Mouse (Mus musculus) hindbrain, embryonic 16.5 days (tissue): ENCODE measurements around the gene Dlgap1. TPM values are rescaled to one million over a fixed set of nuclear protein-coding genes. Genes with fewer than 3 reads are reported as not detected.

Source experiments
- ATAC-seq: fragments of 200-750 bp; cut with Nextera tagmentation; 2 replicates; pipeline ENCODE4 v1.8.0; 2017; ENCODE audit warnings: moderate TSS enrichment, moderate library complexity
- H3K27ac ChIP-seq: fragments of 300-500 bp; sonication (generic); 2 replicates; pipeline ENCODE4 v1.5.1; 2014; ENCODE audit warnings: low read depth, mild to moderate bottlenecking, control low read depth, low read length, moderate library complexity
- H3K27me3 ChIP-seq: fragments of 300-500 bp; sonication (generic); replicated peaks from 2 replicates; pipeline ENCODE4 v1.6.1; 2014; ENCODE audit warnings: low read length; ENCODE audit not compliant: control insufficient read depth, insufficient read depth
- H3K36me3 ChIP-seq: fragments of 300-500 bp; sonication (generic); 2 replicates; pipeline ENCODE4 v1.6.1; 2014; ENCODE audit warnings: mild to moderate bottlenecking, low read length, moderate library complexity, mixed read lengths; ENCODE audit not compliant: control insufficient read depth, insufficient read depth
- H3K4me1 ChIP-seq: fragments of 300-500 bp; sonication (generic); 2 replicates; pipeline ENCODE4 v1.6.1; 2014; ENCODE audit warnings: low read depth, low read length; ENCODE audit not compliant: control insufficient read depth, insufficient read depth
- H3K4me2 ChIP-seq: fragments of 300-500 bp; sonication (generic); 2 replicates; pipeline ENCODE4 v1.6.1; 2014; ENCODE audit warnings: mild to moderate bottlenecking, low read length, control low read depth, moderate library complexity
- H3K4me3 ChIP-seq: fragments of 300-500 bp; sonication (generic); 2 replicates; pipeline ENCODE4 v1.5.1; 2014; ENCODE audit warnings: mild to moderate bottlenecking, low read length, control low read depth, moderate library complexity
- H3K9ac ChIP-seq: fragments of 300-500 bp; sonication (generic); 2 replicates; pipeline ENCODE4 v1.6.1; 2014; ENCODE audit warnings: low read depth, mild to moderate bottlenecking, control low read depth, low read length, moderate library complexity
- H3K9me3 ChIP-seq: fragments of 300-500 bp; sonication (generic); 2 replicates; pipeline ENCODE4 v1.6.1; 2014; ENCODE audit warnings: mild to moderate bottlenecking, low read length, moderate library complexity; ENCODE audit not compliant: control insufficient read depth
- WGBS: fragments of 180-500 bp; shearing (Covaris S2); extraction: QIAGEN DNeasy Blood & Tissue Kit; methylation state at CpG from one replicate; pipeline ENCODE4 v1.1.7; 2014; 5-methylcytosine and 5-hydroxymethylcytosine counted together
- polyA plus RNA-seq: library from polyadenylated mRNA; unstranded; fragments of >200 nt; fragmentation: Nextera tagmentation; extraction: Ambion mirVana; gene quantifications from 2 replicates; pipeline ENCODE4 v1.2.1, GENCODE M21; 2015

The Dlgap1 gene
- polyA plus RNA-seq, 1 experiment from 2014 or later, result 39.5 TPM

DNA sequence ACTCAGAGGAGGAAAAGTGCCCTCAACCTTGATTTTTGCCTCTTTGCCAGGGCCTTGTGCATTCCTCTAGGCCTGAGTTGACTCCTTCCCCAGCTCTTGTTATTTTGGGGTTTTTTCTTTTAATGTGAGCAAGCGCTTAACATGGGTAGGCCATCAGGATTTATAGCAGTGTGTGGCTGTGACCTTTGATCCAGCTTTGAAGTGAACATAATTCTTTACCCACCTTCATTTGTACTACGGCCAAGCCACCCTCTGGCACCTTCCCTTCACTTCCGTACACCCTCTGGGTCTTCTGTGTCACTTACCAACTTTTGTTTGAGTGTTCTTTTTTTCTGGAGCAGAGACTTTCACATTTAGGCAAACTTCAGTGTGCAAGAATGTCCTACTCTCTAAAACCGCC lies 874.4 kb downstream of the Dlgap1 start:
- no peak overlapping the region for H3K4me2 ChIP-seq
- no peak overlapping the region for H3K4me3 ChIP-seq
- no peaks in the 10 kb centered on the region for H3K27me3 ChIP-seq
- H3K36me3 ChIP-seq, result no peaks in the 10 kb centered on the region
- ATAC-seq, result no peak
- no peak overlapping the region for H3K27ac ChIP-seq
- no peaks in the 10 kb centered on the region for H3K4me1 ChIP-seq
- no peaks in the 10 kb centered on the region for H3K9me3 ChIP-seq
- H3K9ac ChIP-seq, result no peak overlapping the region
- WGBS, result 85% methylated on average over 4 of the region's 4 CpGs

DNA sequence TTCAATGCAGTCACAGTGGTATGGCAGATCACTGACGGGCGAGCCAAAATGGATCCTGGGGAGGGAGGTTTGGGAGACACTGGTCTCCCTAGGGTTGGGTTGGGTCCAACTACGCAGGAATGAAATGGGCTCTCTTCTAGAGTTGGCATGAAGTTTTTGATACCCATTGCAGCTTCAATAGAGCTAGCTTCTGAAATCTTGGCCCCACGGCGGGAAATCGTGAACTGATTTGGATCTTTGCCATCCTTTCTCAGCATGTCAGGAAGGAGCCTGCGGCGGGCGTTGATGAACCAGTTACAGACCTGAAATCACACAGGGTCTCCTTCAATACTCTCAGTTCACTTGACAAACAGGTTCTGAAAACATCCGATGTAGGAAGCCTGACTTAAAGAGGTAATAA lies 876.1 kb downstream of the Dlgap1 start:
- H3K9ac ChIP-seq, result no peak overlapping the region
- H3K4me1 ChIP-seq, result peaks cover 8% of the 10 kb centered on the region; the same call in 1 of the 2 replicates
- ATAC-seq, result peak; percentile 35; the same call in 1 of the 2 replicates
- no peak overlapping the region for H3K27ac ChIP-seq
- H3K4me3 ChIP-seq, result no peak overlapping the region
- no peaks in the 10 kb centered on the region for H3K9me3 ChIP-seq
- 43% methylated on average over 10 of the region's 10 CpGs for WGBS
- H3K4me2 ChIP-seq, result no peak overlapping the region
- H3K27me3 ChIP-seq, result no peaks in the 10 kb centered on the region
- no peaks in the 10 kb centered on the region for H3K36me3 ChIP-seq

DNA sequence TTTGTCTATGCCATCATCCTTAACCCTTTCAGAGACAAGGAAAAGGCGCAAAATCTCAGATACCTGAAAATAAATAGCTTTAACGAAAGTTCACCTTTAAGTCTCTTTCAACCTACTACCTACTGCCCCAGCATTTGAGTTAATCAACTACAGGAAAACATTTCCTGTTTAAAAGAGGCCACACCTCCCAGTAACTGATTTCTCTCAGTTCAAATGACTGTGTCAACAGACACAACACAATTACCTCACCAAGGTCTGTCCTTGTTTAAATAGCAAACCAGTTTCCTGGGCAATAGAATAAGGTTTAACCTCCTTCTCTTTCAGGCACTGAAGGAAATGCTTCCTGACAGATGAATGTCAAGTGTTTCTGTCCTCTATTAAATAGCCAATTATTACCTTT lies 876.7 kb downstream of the Dlgap1 start:
- Histone ChIP-seq H3K9ac (no peak overlapping the region), H3K27me3 (no peaks in the 10 kb centered on the region), H3K36me3 (no peaks in the 10 kb centered on the region), H3K4me3 (no peak overlapping the region), H3K9me3 (no peaks in the 10 kb centered on the region), H3K27ac (no peak overlapping the region), H3K4me1 (peaks cover 14% of the 10 kb centered on the region), H3K4me2 (no peak overlapping the region)
- WGBS, result 92% methylated on average over 2 of the region's 2 CpGs
- ATAC-seq, result no peak

DNA sequence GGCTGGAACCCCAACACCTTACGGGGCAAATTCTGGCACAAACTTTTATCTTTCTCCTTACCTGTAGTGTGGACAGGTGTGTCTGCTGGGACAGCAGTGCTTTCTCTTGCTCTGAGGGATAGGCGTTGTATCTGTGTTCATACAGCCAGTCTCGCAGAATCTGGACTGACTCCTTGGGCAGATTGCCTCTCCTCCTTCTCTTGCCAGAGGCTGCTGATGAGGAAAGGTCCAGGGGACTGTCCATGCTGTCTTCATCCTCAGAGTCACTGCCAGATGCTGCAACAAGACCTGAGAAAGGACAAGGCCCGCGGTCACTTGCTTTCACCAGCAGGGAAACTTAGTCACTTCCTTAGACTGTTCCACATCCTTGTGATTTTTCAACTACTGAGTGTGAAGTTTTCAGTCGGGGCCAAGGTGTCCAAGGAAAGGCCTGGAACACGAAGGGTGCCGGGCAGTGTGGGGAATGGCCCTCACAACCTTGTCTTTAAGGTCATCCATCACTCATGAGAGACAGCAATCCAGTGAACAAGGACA lies 877.3 kb downstream of the Dlgap1 start:
- Histone ChIP-seq H3K36me3 (no peaks in the 10 kb centered on the region), H3K27me3 (no peaks in the 10 kb centered on the region), H3K9me3 (no peaks in the 10 kb centered on the region), H3K4me3 (no peak overlapping the region), H3K4me1 (peaks cover 20% of the 10 kb centered on the region), H3K27ac (no peak overlapping the region), H3K4me2 (no peak overlapping the region), H3K9ac (no peak overlapping the region)
- 75% methylated on average over 8 of the region's 8 CpGs for WGBS
- no peak for ATAC-seq

DNA sequence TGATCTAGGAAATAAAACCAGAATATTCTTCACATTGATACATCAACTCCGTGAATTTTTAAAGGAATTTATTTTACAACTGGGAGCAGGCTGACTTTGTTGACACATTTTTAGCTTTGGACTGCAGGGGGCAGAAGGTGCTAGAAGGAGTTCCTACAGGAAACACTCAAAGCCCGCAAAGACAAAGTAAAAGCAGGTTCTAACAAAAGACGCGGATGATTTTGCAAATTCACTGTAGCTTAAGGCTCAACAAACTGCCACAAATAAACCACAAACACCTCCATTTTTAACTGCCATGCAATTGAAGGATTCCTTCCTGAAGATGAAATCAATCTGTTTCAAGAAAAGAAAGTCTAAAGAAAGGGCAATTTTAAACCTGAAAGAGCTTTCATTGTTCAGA lies 878.2 kb downstream of the Dlgap1 start:
- Histone ChIP-seq H3K4me3 (no peak overlapping the region), H3K9me3 (no peaks in the 10 kb centered on the region), H3K27ac (no peak overlapping the region), H3K4me1 (peaks cover 28% of the 10 kb centered on the region), H3K27me3 (no peaks in the 10 kb centered on the region), H3K9ac (no peak overlapping the region), H3K4me2 (peak overlapping the region; percentile 18), H3K36me3 (no peaks in the 10 kb centered on the region)
- WGBS, result 3% methylated on average over 4 of the region's 4 CpGs
- no peak for ATAC-seq

DNA sequence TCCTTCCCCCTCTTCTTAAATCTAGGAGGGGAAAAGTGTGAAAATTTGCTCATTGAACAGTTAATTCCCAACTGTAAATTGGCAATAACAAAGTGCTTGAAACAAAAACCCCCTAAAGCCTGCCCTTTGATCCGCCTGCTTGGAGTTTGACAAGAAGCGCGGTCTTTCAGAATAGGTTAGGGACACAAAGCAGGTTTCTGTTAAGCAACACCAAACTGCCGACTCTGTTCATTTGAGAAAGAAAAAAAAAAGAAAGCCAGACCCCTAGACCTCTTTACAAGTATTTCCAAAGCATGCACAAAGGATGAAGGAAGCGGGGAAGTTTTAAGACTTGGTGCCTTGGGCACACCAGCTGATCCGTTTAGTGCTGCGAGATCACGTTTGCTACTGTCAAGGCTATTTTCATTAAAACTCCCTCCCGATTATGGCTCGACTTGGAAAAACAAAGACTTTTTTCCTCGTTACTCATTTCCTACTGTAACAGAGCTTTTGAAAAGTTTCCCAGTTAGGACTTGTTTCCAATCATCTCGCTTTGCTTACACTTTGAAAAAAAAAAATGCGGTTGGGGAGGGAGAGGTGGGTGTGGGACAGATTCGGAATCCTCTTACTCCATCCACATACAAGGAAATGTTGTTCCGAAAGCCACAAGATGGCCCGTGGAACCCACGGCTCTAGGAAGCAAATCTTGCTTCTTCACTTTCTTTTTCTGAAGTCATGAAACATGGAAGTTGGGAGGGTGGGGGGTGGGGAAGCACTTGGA lies 879.1 kb downstream of the Dlgap1 start:
- Histone ChIP-seq H3K4me1 (peaks cover 35% of the 10 kb centered on the region), H3K4me2 (peak overlapping the region; percentile 97), H3K27ac (peak overlapping the region; percentile 70), H3K27me3 (no peaks in the 10 kb centered on the region), H3K9me3 (no peaks in the 10 kb centered on the region), H3K4me3 (peak overlapping the region; percentile 68), H3K36me3 (no peaks in the 10 kb centered on the region), H3K9ac (no peak overlapping the region; the same call in 1 of the 2 replicates)
- no peak for ATAC-seq
- under 1% methylated on average over 17 of the region's 17 CpGs for WGBS

DNA sequence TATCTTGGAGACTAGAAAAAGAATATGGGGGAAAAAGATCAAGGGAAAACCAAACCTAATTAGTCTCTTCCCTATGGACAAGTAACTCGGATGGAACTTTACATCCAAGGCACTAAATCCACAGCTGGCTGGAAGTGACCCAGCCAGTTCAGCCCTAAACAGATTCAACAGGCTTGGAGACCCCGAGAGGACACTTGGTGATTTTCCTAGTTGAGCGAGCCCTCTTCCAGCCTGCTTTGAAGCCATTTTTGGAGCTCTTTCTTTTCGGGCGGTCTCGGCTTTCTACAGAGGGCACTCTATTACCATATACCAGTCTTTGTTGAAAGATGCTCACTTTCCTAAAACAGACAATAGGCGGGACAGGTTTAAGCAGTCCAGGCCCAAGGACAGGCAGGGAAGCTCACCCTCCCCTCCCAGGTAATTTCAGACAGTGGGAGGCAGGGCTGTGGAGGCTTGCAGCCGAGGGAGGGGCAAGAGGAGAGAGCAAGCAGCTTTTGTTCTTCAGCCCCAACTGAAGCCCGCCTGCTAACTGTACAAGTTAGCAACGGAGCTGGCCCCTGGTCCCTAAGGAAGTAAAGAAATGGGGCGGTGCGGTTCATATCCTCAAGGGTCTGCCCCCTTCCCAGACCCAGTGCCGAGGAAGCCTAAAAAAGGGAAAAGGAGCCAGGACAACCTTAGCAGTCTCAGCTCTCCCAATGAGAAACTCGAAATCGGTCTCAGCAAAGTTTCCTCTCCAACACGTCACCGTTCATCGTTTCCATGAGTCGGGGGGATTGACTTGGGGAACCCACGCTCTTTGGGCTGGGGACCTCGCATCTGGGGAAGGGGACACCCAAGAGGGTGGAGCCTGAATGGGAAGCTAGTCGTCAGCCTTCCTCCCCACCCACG lies 879.9 kb downstream of the Dlgap1 start:
- peak; percentile 22; the same call in 1 of the 2 replicates for ATAC-seq
- H3K27me3 ChIP-seq, result no peaks in the 10 kb centered on the region
- H3K4me2 ChIP-seq, result peak overlapping the region; percentile 97
- H3K27ac ChIP-seq, result peak overlapping the region; percentile 70
- H3K4me3 ChIP-seq, result peak overlapping the region; percentile 68
- peaks cover 38% of the 10 kb centered on the region for H3K4me1 ChIP-seq
- no peaks in the 10 kb centered on the region for H3K36me3 ChIP-seq
- under 1% methylated on average over 23 of the region's 23 CpGs for WGBS
- H3K9me3 ChIP-seq, result no peaks in the 10 kb centered on the region
- peak overlapping the region; percentile 51 for H3K9ac ChIP-seq

DNA sequence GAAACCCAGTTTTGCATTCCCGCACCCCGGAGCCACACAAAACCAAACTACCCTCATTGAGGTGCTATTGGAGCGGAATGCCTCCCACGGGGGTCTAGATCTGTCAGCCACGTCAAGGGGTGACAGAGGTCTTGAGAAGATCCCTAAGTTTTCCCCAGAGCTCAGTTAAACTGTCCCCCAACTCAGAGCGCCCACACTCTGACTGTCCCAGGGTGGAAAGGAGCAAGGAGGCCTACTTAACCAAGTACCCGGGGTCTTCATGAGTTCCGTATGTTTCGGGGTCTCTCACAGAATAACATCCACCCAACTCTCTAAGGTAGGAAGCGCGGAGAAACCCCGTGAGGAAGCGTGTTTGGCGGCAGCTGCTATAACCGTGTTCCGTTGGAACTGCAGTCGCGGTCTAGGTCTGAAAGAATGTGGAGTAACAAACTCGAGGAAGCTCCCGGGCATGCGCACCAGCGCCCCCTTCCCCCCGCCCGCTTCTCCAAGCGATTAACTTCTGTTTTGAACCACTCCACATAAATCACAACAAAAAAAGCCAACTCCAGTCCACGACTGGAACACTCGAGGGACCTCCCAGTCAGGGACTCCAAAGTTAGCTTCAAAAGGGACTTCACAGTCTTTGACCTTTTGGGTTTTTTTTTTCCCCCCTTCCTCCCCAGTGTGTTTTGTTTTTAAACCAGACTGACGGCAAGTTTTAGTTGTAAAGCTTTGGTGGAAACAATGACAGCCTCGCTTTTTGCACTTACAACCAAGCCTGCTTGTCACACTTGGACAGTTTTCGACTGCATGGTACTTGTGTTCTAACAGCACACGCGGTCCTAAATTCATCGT lies 880.7 kb downstream of the Dlgap1 start:
- ATAC-seq, result no peak
- H3K36me3 ChIP-seq, result no peaks in the 10 kb centered on the region
- H3K9ac ChIP-seq, result peak overlapping the region; percentile 61
- H3K4me3 ChIP-seq, result peak overlapping the region; percentile 68
- H3K4me2 ChIP-seq, result peak overlapping the region; percentile 97
- peak overlapping the region; percentile 78 for H3K27ac ChIP-seq
- no peaks in the 10 kb centered on the region for H3K9me3 ChIP-seq
- under 1% methylated on average over 33 of the region's 33 CpGs for WGBS
- peaks cover 38% of the 10 kb centered on the region for H3K4me1 ChIP-seq
- H3K27me3 ChIP-seq, result no peaks in the 10 kb centered on the region
